Mouse (Mus musculus): ENCODE measurements around the gene Ank3.

DNA sequence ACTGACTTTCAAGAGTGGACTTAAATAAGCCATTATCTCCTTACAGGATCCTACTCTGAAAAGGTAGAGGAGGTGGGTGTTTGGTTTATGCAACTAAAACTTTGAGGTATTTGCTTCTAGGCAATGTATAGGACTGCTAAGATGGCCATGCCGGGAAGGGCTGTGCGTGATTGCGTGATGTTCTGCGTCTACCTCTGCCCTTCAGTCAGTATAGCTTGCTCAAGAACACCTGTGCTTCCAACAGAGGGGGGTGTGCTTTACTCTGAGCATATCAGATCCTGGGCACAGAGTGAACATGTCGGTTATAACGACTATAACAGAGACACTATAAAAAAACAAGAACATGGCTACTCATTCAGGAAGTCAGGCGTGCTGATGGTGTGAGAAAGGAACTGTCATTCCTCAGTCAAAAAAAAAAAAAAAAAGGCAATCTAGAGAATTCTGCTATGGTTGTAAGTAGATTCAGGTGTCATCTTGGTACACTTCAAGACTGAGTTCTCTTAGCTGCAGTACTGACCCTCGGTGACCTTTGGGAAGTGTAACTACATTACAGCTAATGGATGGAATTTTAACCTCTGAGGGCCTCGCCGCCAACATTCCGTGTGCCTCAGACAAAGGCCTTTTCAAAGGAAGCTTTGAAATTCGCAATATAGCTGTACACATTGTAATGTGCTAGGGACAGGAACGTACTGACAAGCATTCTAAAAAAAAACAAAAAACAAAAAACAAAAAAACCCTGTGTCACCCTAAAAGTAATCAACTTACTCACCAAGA lies 387.8 kb downstream of the Ank3 start:
- TF ChIP-seq CTCF (IDR thresholded peaks at IDR 0.05; ENCODE audit: extremely low read depth, insufficient read depth, insufficient read length, insufficient replicate concordance), result no peak
- TF ChIP-seq POLR2A (IDR thresholded peaks at IDR 0.05; ENCODE audit: low read depth, low read length), result no peak

Data from spleen, adult 2 months (tissue).